Mouse (Mus musculus) gastrocnemius, adult 8-10 months (tissue): Measurements from ENCODE around the gene Zfp524. TPM values are rescaled to one million over a fixed set of nuclear protein-coding genes. Genes with fewer than 3 reads are reported as not detected.
A peak's percentile ranks its signal among the peaks of the same experiment; 100 is the strongest.
"Not testable (repeated sequence)": the region's sequence is repeated elsewhere in the genome, so short reads cannot be mapped to it uniquely, and the experiment has no call there.

Experiments used
- DNase-seq, 2 experiments: peaks; one replicate each; pipeline ENCODE4 v3.0.0; 2022; ENCODE audit warnings: low spot score in 2 of 2
- total RNA-seq, 4 experiments: library from RNA; stranded (reverse); gene quantifications; 2 replicates each; pipeline ENCODE4 v1.2.4; 2022

Gene Zfp524
- total RNA-seq, 4 experiments from 2014 or later, result 8.3 to 11.7 (median 10.2) TPM

- DNase-seq, result peak; percentile 89 to 90
These were observed 1.1 kb downstream of the Zfp524 start, which contains the start of gene Gm44973 for GRCm38 (mm10) chr7:5015118-5016001. TSS of gene Gm44973 (plus strand) at chr7:5015496.

- no peak for DNase-seq
These were observed 1.8 kb downstream of the Zfp524 start for GRCm38 (mm10) chr7:5016057-5016456.

GRCm38 (mm10) chr7:5016920-5017319 is 2.7 kb downstream of the Zfp524 start:
- DNase-seq, result no peak

DNA sequence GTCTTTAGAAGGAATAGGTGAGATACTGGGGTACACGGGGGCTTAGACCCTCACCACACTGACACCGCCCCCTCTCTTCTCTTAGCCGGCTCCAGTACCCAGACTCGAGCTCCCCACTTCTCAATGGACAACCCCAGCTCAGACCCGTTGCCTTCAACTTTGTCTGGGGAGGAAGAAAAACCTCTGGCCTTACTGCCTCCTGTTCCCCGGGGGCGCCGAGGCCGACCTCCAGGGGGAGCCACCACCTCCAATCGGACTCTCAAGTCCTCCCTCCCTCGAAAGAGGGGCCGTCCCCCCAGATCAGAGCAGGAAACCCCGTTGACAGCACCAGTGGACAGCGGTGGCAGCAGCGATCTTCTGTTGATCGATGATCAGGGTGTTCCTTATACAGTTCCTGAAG is 3.1 kb downstream of the Zfp524 start:
- DNase-seq, result no peak

DNA sequence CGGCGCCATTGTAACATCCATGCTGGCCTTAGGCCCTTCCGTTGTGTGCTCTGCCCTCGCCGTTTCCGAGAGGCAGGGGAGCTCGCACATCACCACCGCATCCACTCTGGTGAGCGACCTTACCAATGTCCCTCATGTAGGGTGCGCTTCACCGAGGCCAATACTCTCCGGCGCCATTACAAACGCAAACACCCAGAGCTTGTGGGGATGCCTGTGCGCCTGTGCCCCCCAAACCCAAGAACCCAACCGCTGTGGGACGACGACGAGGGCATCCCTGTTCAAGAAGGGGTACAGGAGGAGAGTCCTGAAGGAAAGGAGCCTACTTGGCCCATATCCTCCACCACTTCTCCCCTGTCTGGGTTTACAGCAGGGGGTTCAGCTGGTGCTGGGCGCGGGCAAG is 3.7 kb downstream of the Zfp524 start:
- no peak for DNase-seq

- not testable (repeated sequence) for DNase-seq
These were observed 5.4 kb downstream of the Zfp524 start for GRCm38 (mm10) chr7:5019576-5019975.

DNA sequence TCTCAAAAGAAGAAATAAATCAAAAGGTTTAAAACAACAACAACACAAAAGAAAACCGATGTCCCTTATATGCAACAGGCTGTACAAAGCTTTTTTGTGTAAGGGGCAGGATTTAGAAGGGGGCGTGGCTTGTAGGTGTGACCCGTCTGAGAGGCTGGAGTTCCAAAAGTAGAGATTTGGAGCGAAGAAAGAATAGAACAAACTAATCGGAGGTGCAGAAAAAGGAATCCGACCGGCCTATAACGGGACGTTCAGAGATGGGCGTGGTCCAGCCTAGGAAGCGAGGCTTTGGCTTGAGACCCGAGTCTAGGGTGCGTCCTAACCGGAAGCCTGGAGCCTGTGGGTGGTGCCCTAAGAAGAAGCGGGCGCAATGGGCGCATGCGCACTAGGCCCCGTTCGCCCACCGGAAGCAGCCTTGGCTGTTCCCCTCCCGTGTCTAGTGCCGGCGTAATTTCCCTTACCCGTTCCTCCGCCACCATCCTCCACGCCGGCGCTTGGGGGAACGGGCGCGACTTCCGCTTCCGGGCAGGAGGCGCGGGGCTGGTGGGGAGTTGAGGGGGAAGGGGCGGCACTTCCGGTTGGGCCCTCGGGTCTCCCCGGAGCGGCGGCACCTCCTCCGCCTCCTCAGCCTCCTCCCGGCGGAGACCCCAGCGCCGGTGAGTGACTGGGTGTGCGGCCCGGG is 5.9 kb downstream of the Zfp524 start, which contains the start of the genes Zfp865 and Ccdc106:
Zfp865 (plus strand) TSS at position 377 of the 682 bp plus-strand sequence.
Ccdc106 (plus strand) TSS at position 554 of the 682 bp plus-strand sequence.
- peak; percentile 98 to 99 for DNase-seq

GRCm38 (mm10) chr7:5020685-5021084 is 6.5 kb downstream of the Zfp524 start:
- no peak for DNase-seq

GRCm38 (mm10) chr7:5021197-5021596 is 7.0 kb downstream of the Zfp524 start:
- no peak for DNase-seq

DNA sequence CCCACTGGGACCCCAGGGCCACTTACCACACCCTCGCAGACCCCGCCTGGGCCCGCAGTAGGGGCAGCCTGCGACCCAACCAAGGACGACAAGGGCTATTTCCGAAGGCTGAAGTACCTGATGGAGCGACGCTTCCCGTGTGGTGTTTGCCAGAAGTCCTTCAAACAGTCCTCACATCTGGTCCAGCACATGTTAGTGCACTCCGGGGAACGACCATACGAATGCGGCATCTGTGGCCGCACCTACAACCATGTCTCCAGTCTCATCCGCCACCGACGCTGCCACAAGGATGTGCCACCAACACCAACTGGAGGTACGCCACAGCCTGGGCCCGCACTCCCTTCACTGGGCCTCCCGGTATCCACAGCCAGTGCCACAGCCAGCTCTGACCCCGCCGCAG is 15.3 kb downstream of the Zfp524 start:
- DNase-seq, result no peak

- DNase-seq, result no peak
These were observed 15.7 kb downstream of the Zfp524 start for GRCm38 (mm10) chr7:5029946-5030345.

DNA sequence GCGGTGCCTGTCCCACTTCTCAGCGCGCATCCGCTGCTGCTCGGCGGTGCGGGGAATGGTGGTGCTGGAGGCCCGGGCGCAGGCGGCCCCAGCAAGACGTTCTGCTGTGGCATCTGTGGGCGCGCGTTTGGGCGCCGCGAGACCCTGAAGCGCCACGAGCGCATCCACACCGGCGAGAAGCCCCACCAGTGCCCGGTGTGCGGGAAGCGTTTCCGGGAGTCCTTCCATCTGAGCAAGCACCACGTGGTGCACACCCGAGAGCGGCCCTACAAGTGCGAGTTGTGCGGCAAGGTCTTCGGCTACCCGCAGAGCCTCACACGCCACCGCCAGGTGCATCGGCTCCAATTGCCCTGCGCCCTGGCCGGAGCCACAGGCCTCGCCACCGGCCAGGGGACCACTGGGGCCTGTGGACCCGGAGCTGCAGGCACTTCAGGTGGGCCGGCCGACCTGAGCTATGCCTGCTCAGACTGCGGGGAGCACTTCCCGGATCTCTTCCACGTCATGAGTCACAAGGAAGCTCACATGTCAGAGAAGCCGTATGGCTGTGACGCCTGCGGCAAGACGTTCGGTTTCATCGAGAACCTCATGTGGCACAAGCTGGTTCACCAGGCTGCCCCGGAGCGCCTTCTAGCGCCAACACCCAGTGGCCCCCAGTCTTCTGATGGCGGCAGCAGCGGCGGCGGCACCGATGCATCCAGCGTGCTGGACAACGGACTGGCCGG is 16.5 kb downstream of the Zfp524 start:
- no peak for DNase-seq

- no peak for DNase-seq
These were observed 17.3 kb downstream of the Zfp524 start for GRCm38 (mm10) chr7:5031496-5031895.

DNA sequence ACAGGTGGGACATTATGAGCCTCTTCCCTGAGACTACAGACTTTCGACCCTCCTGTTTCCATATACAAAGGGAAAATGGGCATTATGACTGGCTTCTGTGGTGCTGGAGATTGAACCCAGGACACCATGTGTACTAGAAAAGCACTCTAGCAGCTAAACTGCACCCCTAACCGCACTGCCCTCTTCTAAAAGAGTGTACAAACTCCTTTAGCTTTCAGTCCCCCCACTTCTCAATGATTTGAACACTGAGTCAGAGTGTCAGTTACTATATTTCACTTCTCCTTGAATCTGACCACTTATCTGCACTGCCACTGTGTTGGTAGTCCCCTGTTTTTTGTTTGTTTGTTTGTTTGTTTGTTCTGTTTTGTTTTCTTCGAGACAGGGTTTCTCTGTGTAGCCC is 19.6 kb downstream of the Zfp524 start, which contains the start of gene 4632433K11Rik:
4632433K11Rik (plus strand) TSS at position 301 of the 400 bp plus-strand sequence.
- DNase-seq, result no peak

DNA sequence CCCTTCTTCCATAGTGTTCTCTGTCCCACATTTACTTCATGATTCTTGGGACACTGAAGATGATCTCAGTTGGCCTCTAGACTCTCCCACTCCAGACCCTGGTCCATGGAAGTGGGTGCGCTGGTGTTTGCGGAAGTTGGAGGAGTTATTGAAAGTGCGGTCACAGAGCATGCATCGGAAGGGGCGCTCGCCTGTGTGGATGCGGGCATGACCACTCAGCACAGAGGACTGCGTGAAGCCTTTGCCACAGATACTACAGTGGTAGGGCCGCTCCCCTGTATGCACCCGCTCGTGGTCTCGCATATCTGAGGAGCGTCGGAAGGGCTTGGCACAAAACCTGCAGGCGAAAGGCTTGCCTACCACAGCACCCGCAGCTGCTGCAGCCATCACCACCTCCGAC is 21.4 kb downstream of the Zfp524 start:
- DNase-seq, result no peak

DNA sequence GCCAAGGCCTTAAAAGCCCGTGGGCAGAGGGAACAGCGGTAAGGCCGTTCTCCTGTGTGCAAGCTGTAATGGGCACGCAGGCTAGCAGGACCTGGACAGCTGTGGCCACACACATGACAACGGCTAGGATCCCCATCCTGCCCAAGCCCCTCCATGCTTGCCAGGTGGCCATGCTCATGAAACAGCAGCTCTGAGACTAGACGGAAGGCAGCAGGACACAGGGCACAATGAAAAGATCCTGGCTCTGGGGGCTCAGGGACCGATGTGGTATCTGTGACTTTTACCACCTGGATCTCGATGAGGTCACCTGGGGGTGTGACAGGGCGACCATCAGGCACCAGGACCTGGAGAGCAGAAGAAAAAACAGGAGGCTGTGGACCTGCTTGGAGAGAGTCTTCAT is 21.9 kb downstream of the Zfp524 start:
- DNase-seq, result no peak

- DNase-seq, result no peak
These were observed 22.8 kb downstream of the Zfp524 start for GRCm38 (mm10) chr7:5037026-5037425.

DNA sequence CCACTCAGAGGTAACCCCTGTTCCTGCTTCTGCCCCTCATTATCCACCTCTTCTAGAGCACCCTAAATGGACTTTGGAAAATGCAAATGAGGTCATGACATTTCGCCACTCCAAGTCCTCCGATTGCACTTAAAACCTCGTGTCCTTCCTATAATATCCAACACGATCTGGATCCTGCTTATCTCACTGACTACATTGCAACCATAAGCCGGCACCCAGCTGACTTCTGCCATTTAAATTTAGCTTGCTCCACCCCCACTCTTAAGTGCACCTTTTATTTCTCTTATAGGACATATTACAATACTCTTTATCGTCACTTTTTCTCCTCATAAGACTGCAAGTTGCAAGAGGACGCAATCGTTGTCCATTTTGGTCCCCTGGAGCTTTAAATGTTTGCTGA is 23.3 kb downstream of the Zfp524 start:
- DNase-seq, result no peak

DNA sequence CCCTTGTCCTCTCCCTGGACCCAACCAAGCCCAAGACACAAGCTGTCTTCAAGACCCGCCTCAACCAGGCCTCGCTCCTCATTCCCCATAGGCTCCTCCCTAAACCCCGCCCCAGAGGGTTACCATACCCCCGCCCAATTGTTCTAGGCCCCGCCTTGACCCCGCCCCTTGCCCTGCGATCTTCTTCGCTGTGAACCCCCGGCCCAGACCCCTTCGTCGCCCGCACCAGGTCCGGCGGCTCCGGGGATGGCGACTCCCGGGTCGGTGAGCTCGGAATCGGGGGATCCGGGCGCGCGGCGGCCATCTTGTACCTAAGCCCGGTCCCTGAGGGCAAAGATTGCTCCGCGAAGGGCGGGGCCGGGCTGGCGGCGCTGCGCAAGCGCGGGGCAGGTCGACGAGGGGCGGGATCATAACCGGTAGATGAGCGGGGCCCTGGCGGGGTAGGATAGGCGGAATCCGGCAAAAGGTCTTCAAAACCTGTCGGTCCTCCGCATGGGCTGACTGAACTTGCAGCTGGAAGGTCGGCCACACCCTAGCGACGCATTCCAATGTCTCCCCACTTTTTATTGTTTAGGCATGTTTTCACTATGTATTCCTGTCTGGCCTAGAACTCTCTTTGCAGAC is 24.0 kb downstream of the Zfp524 start, which contains the start of gene Zfp784:
Zfp784 (minus strand) TSS at position 338 of the 624 bp plus-strand sequence.
- peak; percentile 89 to 90 for DNase-seq

- no peak for DNase-seq
These were observed 24.7 kb downstream of the Zfp524 start for GRCm38 (mm10) chr7:5038940-5039339.

GRCm38 (mm10) chr7:5044981-5045380 is 30.8 kb downstream of the Zfp524 start:
- no peak for DNase-seq
